Mouse (Mus musculus): ENCODE measurements at regions not wholly inside any gene's neighbourhood (a gene's known extent, or its start where the extent isn't known, plus 50 kb on each side); places are given as distances from the start of the nearest gene placed in this dataset.

DNA sequence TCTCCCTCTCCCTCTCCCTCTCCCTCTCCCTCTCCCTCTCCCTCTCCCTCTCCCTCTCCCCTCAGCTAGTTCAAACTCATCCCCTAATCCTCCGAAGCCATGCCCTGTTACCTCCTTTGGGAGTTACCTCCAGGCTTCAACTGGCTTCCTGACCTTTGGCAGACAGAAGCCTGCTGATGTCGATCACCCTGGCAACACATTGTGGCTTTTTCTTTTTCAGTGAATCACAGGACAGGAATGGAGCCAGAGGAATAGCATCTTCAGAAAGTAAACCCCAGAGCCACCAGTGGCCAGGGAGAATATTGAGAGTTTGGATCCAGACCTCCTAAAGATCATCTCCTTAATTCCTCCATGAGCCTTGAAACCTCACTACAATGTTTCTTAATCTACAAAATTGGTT is 59.5 kb upstream of the Btg1 start:
- Histone ChIP-seq H3K4me3 (ENCODE audit: control insufficient read depth in 1 of 2, insufficient read depth in 1 of 2, low read depth in 2 of 2, low read length in 2 of 2) (no peak overlapping the region), H3K4me1 (ENCODE audit: control insufficient read depth in 1 of 2, insufficient read depth in 2 of 2, low read length in 2 of 2) (no peaks in the 10 kb centered on the region), H3K36me3 (ENCODE audit: control insufficient read depth in 1 of 2, insufficient read depth in 2 of 2, low read length in 2 of 2) (no peaks in the 10 kb centered on the region), H3K9me3 (replicated peaks; ENCODE audit: insufficient read depth, low read length) (no peaks in the 10 kb centered on the region), H3K79me2 (ENCODE audit: control insufficient read depth, insufficient read depth, low read length, poor library complexity) (no peaks in the 10 kb centered on the region), H3K27me3 (ENCODE audit: control insufficient read depth in 1 of 2, insufficient read depth in 2 of 2, low read length in 2 of 2) (peaks cover 0 to 1% of the 10 kb centered on the region in 2 experiments; a peak in 1 of 4 replicates), H3K27ac (ENCODE audit: control insufficient read depth, low read depth, low read length) (no peak overlapping the region), H3K9ac (ENCODE audit: control insufficient read depth, low read depth, low read length, poor library complexity, severe bottlenecking) (no peak overlapping the region)
- TF ChIP-seq NRF1 (IDR thresholded peaks at IDR 0.05; ENCODE audit: insufficient read depth, low read depth, low read length, poor library complexity, severe bottlenecking) (no peak), ZC3H11A (IDR thresholded peaks at IDR 0.05; ENCODE audit: low read depth, low read length) (no peak), RAD21 (IDR thresholded peaks at IDR 0.05; ENCODE audit: low read depth, low read length) (no peak), CTCF (IDR thresholded peaks at IDR 0.05 in 2 of 3, conservative IDR thresholded peaks at IDR 0.05 in 1 of 3; ENCODE audit: control insufficient read depth in 1 of 3, insufficient read depth in 1 of 3, low read depth in 2 of 3, low read length in 3 of 3, poor library complexity in 1 of 3, severe bottlenecking in 1 of 3) (no peak), E2F4 (IDR thresholded peaks at IDR 0.05; ENCODE audit: borderline replicate concordance, low read depth, low read length) (no peak), TCF12 (IDR thresholded peaks at IDR 0.05; ENCODE audit: low read depth, low read length) (no peak), SIN3A (IDR thresholded peaks at IDR 0.05; ENCODE audit: low read length) (no peak), MXI1 (IDR thresholded peaks at IDR 0.05; ENCODE audit: low read depth, low read length) (no peak), MYB (IDR thresholded peaks at IDR 0.05; ENCODE audit: low read depth, low read length) (no peak), GATA1 (IDR thresholded peaks at IDR 0.05; ENCODE audit: low read depth, low read length) (no peak), BHLHE40 (IDR thresholded peaks at IDR 0.05; ENCODE audit: borderline replicate concordance, low read depth, low read length) (no peak)
- no peak for DNase-seq (ENCODE audit: low read depth, low spot score)

DNA sequence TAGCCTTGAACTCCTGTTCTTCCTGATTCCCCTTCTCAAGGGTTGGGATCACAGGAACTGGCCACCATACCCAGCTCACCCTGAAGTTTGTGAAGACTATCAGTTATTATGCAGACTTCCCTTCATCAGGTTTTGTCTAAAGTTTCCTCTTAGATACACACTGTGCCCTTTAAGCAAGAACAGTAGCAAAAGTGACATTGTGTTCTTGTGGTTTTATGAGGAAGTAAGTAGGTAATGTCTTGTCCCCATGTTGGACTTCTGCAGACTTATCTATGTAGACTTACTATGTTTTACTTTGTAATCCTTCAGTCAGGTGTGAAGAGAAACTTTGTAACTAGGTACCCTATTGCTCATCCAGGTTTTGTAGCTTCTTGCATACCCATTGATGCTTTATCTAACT is 51.5 kb upstream of the Btg1 start:
- peaks cover 0 to 1% of the 10 kb centered on the region in 2 experiments; a peak in 1 of 4 replicates for H3K27me3 ChIP-seq (ENCODE audit: control insufficient read depth in 1 of 2, insufficient read depth in 2 of 2, low read length in 2 of 2)
- H3K79me2 ChIP-seq (ENCODE audit: control insufficient read depth, insufficient read depth, low read length, poor library complexity), result no peaks in the 10 kb centered on the region
- no peak for DNase-seq (ENCODE audit: low read depth, low spot score)
- TF ChIP-seq MAX (IDR thresholded peaks at IDR 0.05; ENCODE audit: low read length), result no peak
- no peak overlapping the region for H3K27ac ChIP-seq (ENCODE audit: control insufficient read depth, low read depth, low read length)
- no peak overlapping the region for H3K9ac ChIP-seq (ENCODE audit: control insufficient read depth, low read depth, low read length, poor library complexity, severe bottlenecking)
- no peaks in the 10 kb centered on the region for H3K36me3 ChIP-seq (ENCODE audit: control insufficient read depth in 1 of 2, insufficient read depth in 2 of 2, low read length in 2 of 2)
- H3K4me3 ChIP-seq (ENCODE audit: control insufficient read depth in 1 of 2, insufficient read depth in 1 of 2, low read depth in 2 of 2, low read length in 2 of 2), result no peak overlapping the region
- no peaks in the 10 kb centered on the region for H3K4me1 ChIP-seq (ENCODE audit: control insufficient read depth in 1 of 2, insufficient read depth in 2 of 2, low read length in 2 of 2)
- no peaks in the 10 kb centered on the region for H3K9me3 ChIP-seq (replicated peaks; ENCODE audit: insufficient read depth, low read length)
